Mouse (Mus musculus) hindbrain, postnatal 0 days (tissue): ENCODE measurements at regions not wholly inside any gene's neighbourhood (a gene's known extent, or its start where the extent isn't known, plus 50 kb on each side); places are given as distances from the start of the nearest gene placed in this dataset.
A peak's percentile ranks its signal among the peaks of the same experiment; 100 is the strongest.

Experiments
- ATAC-seq: fragments of 200-750 bp; cut with Nextera tagmentation; 2 replicates; pipeline ENCODE4 v1.8.0; 2017; ENCODE audit warnings: mild to moderate bottlenecking, moderate TSS enrichment, moderate library complexity
- DNase-seq: peaks from one replicate; pipeline ENCODE4 v3.0.0-alpha.2; 2015; ENCODE audit warnings: low spot score
- H3K27ac ChIP-seq: fragments of 300-500 bp; sonication (generic); 2 replicates; pipeline ENCODE4 v1.5.1; 2014; ENCODE audit warnings: mild to moderate bottlenecking
- H3K27me3 ChIP-seq: fragments of 300-500 bp; sonication (generic); 2 replicates; pipeline ENCODE4 v1.6.1; 2014; ENCODE audit warnings: low read length, mixed read lengths; ENCODE audit not compliant: insufficient read depth
- H3K36me3 ChIP-seq: fragments of 300-500 bp; sonication (generic); 2 replicates; pipeline ENCODE4 v1.6.1; 2014; ENCODE audit warnings: low read length, mixed read lengths; ENCODE audit not compliant: insufficient read depth
- H3K4me1 ChIP-seq: fragments of 300-500 bp; sonication (generic); 2 replicates; pipeline ENCODE4 v1.6.1; 2014; ENCODE audit warnings: antibody characterized with exemption, low read length, mixed read lengths; ENCODE audit not compliant: insufficient read depth
- H3K4me2 ChIP-seq: fragments of 300-500 bp; sonication (generic); 2 replicates; pipeline ENCODE4 v1.6.1; 2014; ENCODE audit warnings: low read depth, mild to moderate bottlenecking, low read length, moderate library complexity, mixed read lengths
- H3K4me3 ChIP-seq: fragments of 300-500 bp; sonication (generic); 2 replicates; pipeline ENCODE4 v1.5.1; 2014; ENCODE audit warnings: low read length
- H3K9ac ChIP-seq: fragments of 300-500 bp; sonication (generic); replicated peaks from 2 replicates; pipeline ENCODE4 v1.6.1; 2014; ENCODE audit warnings: mild to moderate bottlenecking, low read length, moderate library complexity, mixed read lengths
- H3K9me3 ChIP-seq: fragments of 300-500 bp; sonication (generic); 2 replicates; pipeline ENCODE4 v1.6.1; 2016; ENCODE audit warnings: low read length, mixed read lengths
- CTCF ChIP-seq: IDR thresholded peaks from 2 replicates; pipeline ENCODE4 v1.5.1; 2016; ENCODE audit warnings: antibody characterized with exemption, control low read depth, low read depth
- WGBS: fragments of 180-500 bp; shearing (Covaris S2); extraction: QIAGEN DNeasy Blood & Tissue Kit; methylation state at CpG from one replicate; pipeline ENCODE4 v1.1.7; 2014; 5-methylcytosine and 5-hydroxymethylcytosine counted together

DNA sequence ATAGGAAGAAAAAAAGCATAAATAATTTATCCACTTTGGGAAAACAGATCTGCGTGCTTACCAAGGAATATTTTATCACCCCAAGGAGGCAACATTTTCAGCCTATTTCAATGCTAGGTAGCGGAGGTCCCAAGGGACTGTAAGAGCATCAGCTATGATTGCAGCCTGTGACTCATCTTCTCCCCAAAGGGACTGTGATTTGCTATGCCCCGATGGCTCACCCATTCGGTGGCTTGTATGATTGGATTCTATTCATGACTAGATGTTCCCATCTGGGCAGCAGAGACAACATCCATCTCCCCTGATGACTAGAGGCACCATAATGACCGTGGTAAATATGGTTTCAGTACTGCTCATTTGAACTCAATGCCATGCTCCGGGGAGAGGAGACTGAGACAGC is 302.3 kb upstream of the Tenm4 start:
- H3K27me3 ChIP-seq = no peaks in the 10 kb centered on the region
- no peaks in the 10 kb centered on the region for H3K36me3 ChIP-seq
- 64% methylated on average over 6 of the region's 6 CpGs for WGBS
- peak; percentile 5 for DNase-seq
- H3K4me2 ChIP-seq = no peak overlapping the region
- no peak overlapping the region for H3K4me3 ChIP-seq
- no peak for ATAC-seq
- no peaks in the 10 kb centered on the region for H3K4me1 ChIP-seq
- no peak overlapping the region for H3K9ac ChIP-seq
- no peaks in the 10 kb centered on the region for H3K9me3 ChIP-seq
- TF ChIP-seq CTCF = no peak
- no peak overlapping the region for H3K27ac ChIP-seq

GRCm38 (mm10) chr7:95880576-95881267 is 290.3 kb upstream of the Tenm4 start:
- no peak overlapping the region for H3K4me3 ChIP-seq
- no peaks in the 10 kb centered on the region for H3K27me3 ChIP-seq
- H3K9ac ChIP-seq = no peak overlapping the region
- H3K4me2 ChIP-seq = no peak overlapping the region
- WGBS = 56% methylated on average over 3 of the region's 3 CpGs
- ATAC-seq (no peak), DNase-seq (no peak)
- no peak for TF ChIP-seq CTCF
- no peak overlapping the region for H3K27ac ChIP-seq
- H3K9me3 ChIP-seq = no peaks in the 10 kb centered on the region
- no peaks in the 10 kb centered on the region for H3K4me1 ChIP-seq
- H3K36me3 ChIP-seq = no peaks in the 10 kb centered on the region

GRCm38 (mm10) chr7:95901524-95901923 is 269.5 kb upstream of the Tenm4 start:
- Histone ChIP-seq H3K9ac (no peak overlapping the region), H3K27me3 (no peaks in the 10 kb centered on the region), H3K9me3 (no peaks in the 10 kb centered on the region), H3K4me2 (no peak overlapping the region), H3K27ac (no peak overlapping the region), H3K4me1 (no peaks in the 10 kb centered on the region), H3K36me3 (no peaks in the 10 kb centered on the region), H3K4me3 (no peak overlapping the region)
- 93% methylated on average over 3 of the region's 3 CpGs for WGBS
- no peak for TF ChIP-seq CTCF
- DNase-seq (no peak), ATAC-seq (no peak)

DNA sequence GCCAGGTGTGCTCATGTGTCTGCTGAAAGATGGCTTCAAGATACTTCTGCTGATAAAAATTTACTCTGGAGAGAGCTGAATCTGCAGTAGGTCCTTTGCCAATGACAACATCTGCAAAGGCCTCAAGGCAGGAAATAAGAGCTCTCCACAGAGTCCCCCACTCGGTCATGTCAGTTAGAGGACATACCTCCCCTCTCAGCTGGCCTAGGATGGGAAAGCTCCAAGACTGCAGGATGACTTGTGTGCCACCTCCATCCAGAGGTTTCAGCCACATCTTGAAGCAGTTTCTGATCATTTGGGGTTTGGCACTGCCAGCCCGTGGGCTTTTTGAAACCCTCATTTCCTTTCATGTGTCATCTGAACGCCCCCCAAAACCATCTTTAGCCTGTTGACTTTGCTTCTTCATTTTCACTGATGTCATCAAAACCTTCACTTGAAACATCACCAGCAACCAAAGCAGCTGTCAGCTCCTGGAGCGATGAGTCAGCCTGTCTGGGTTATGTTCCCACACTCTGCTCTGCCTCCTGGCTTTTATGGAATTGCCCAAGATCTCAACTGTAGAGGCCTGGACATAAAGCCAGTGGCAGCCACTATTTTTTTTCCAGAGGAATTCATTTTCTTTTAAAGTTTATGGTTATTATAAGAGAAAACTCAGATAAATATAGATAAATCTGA is 256.5 kb upstream of the Tenm4 start:
- TF ChIP-seq CTCF = no peak
- ATAC-seq (no peak), DNase-seq (no peak)

DNA sequence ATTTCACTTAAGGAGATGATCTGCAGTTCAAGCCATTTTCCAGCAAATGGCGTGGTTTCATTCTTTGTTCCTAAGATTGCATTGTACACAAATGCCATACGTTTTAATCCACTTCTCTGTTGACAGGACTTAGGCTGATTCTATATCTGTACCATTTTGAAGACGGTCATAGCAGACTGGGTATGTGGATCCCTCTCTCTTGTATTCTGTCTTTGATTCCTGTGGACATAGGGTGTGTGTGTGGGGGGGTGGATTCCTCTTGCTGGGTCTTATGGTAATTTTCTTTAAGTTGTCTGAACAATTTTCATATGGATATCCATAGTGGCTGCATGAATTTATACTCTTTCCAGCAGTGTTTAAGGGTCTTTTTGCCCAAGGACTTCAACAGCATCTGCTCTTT is 251.1 kb upstream of the Tenm4 start:
- DNase-seq (no peak), ATAC-seq (no peak)
- TF ChIP-seq CTCF = no peak
- Histone ChIP-seq H3K4me1 (no peaks in the 10 kb centered on the region), H3K4me3 (no peak overlapping the region), H3K9me3 (no peaks in the 10 kb centered on the region), H3K27ac (no peak overlapping the region), H3K9ac (no peak overlapping the region), H3K36me3 (no peaks in the 10 kb centered on the region), H3K4me2 (no peak overlapping the region), H3K27me3 (no peaks in the 10 kb centered on the region)
- 65% methylated on average over 3 of the region's 3 CpGs for WGBS

More for the DNA sequence above, 256.5 kb upstream of the Tenm4 start:
- Histone ChIP-seq H3K9ac (no peak overlapping the region), H3K4me1 (no peaks in the 10 kb centered on the region), H3K27ac (no peak overlapping the region), H3K4me2 (no peak overlapping the region), H3K36me3 (no peaks in the 10 kb centered on the region), H3K4me3 (no peak overlapping the region), H3K27me3 (no peaks in the 10 kb centered on the region), H3K9me3 (no peaks in the 10 kb centered on the region)
- WGBS = 74% methylated on average over 4 of the region's 4 CpGs

DNA sequence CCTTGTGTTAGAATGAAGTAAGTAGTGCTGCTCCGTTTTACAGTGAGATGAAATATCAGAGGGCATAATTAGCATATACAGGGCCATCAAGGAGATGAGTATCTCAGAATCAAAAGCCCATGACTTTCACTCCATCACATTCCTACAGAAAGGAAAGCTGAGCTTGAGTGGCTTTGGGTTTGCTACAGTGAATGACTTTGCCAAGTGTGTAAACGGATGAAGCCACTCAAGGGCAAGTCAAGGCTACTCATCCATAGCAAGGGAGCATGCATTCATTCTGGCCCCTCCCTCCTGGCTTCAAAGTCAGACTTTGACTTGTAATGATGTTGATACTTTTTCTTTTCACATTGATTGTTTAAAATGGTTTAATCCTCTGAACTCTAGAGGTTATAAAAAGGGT is 246.2 kb upstream of the Tenm4 start:
- no peak overlapping the region for H3K4me3 ChIP-seq
- no peaks in the 10 kb centered on the region for H3K9me3 ChIP-seq
- no peaks in the 10 kb centered on the region for H3K27me3 ChIP-seq
- H3K4me2 ChIP-seq = no peak overlapping the region
- DNase-seq (no peak), ATAC-seq (no peak)
- H3K27ac ChIP-seq = no peak overlapping the region
- TF ChIP-seq CTCF = no peak
- H3K36me3 ChIP-seq = no peaks in the 10 kb centered on the region
- H3K4me1 ChIP-seq = no peaks in the 10 kb centered on the region
- H3K9ac ChIP-seq = no peak overlapping the region
- 69% methylated on average over 2 of the region's 2 CpGs for WGBS
